In the genomic region with DNA sequence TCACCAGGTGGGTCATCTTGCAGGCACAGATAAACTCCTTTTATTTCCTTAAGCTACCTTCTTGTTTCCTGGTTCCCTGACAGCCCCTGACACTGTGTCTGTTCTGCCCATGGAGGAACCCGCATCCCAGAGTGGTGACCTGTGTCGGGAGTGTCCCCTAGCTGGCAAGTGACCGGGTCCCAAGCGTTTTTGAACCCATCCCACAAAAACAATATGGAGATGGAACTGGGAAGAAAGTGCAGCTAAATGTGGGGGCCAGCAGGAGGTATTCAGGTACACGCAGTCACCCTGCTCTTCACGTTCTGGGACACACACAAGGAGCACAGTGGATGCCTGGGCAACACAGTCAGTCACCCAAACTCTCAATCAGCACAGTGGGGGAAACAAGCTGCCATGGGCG, we compare ENCODE assay signal across 19 mouse cellular contexts. TPM values are rescaled to one million over a fixed set of nuclear protein-coding genes. Genes with fewer than 3 reads are reported as not detected.
DNase-seq lines count a peak whose midpoint lies in the region; ATAC-seq and TF ChIP-seq lines count a peak whose summit lies in the region.
"Had no signal": no experiment of that assay in that cellular context is flagged by ENCODE, and none has a peak within 500 bp of the region (broad histone marks: within the 10 kb centered on the region; RNA-seq: fewer than 3 reads in every experiment).

No protein-coding gene starts in this region.

- H3K27ac ChIP-seq in liver, embryonic 15.5 days (replicated peaks), result no peak overlapping the region
- H3K27ac ChIP-seq in liver, postnatal 0 days (ENCODE audit: low read depth), result no peak overlapping the region
- H3K27ac ChIP-seq in limb, embryonic 10.5 days, result peak overlapping the region; percentile 92
- H3K27ac ChIP-seq: forebrain, embryonic 12.5 days; hindbrain, embryonic 14.5 days had no signal

- no peaks in the 10 kb centered on the region for H3K36me3 ChIP-seq in liver, embryonic 15.5 days (replicated peaks)
- H3K36me3 ChIP-seq in liver, postnatal 0 days (replicated peaks; ENCODE audit: insufficient read depth, low read length), result no peaks in the 10 kb centered on the region
- H3K36me3 ChIP-seq in G1E (replicated peaks), result peaks cover 16% of the 10 kb centered on the region
- H3K36me3 ChIP-seq in limb, embryonic 10.5 days, result no peaks in the 10 kb centered on the region
- H3K36me3 ChIP-seq: forebrain, embryonic 12.5 days; hindbrain, embryonic 10.5 days had no signal

- peak; percentile 93 for DNase-seq in heart, adult 11 months
- DNase-seq in heart, postnatal 14 days, result no peak
- no peak for DNase-seq in liver, postnatal 0 days
- DNase-seq in G1E (ENCODE audit: low spot score), result no peak
- no peak for DNase-seq in limb, embryonic 10.5 days (ENCODE audit: low spot score)
- DNase-seq: adrenal gland, postnatal 25 days; cerebellum, adult 18-20 months; cerebellum, postnatal 36 days; forebrain, postnatal 0 days; gastrocnemius, postnatal 25 days; heart, postnatal 10 days had no signal

- 74% methylated on average over 7 of the region's 7 CpGs for WGBS in liver, embryonic 15.5 days (ENCODE audit: insufficient replicate concordance)
- 84% methylated on average over 7 of the region's 7 CpGs for whole genome bisulfite sequencing in liver, postnatal 0 days (ENCODE audit: insufficient replicate concordance)
- 88% methylated on average over 7 of the region's 7 CpGs for WGBS in limb, embryonic 10.5 days

- no peaks in the 10 kb centered on the region for H3K9me3 ChIP-seq in liver, embryonic 15.5 days (replicated peaks)
- no peaks in the 10 kb centered on the region for H3K9me3 ChIP-seq in liver, postnatal 0 days (ENCODE audit: low read length)
- H3K9me3 ChIP-seq in G1E (replicated peaks), result no peaks in the 10 kb centered on the region
- no peaks in the 10 kb centered on the region for H3K9me3 ChIP-seq in limb, embryonic 10.5 days (replicated peaks)
- H3K9me3 ChIP-seq: forebrain, embryonic 12.5 days; hindbrain, embryonic 10.5 days had no signal

- no peak overlapping the region for H3K4me3 ChIP-seq in liver, embryonic 15.5 days (replicated peaks)
- no peak overlapping the region for H3K4me3 ChIP-seq in liver, postnatal 0 days (ENCODE audit: low read depth, low read length)
- H3K4me3 ChIP-seq in G1E (ENCODE audit: low read depth, low read length), result peak overlapping the region; percentile 73; the same call in 1 of the 2 replicates
- no peak overlapping the region for H3K4me3 ChIP-seq in limb, embryonic 10.5 days
- H3K4me3 ChIP-seq: gastrocnemius, adult 2 months had no signal

- peaks cover 53% of the 10 kb centered on the region for H3K4me1 ChIP-seq in liver, embryonic 15.5 days (replicated peaks)
- peaks cover 30% of the 10 kb centered on the region for H3K4me1 ChIP-seq in liver, postnatal 0 days (ENCODE audit: insufficient read depth)
- peaks cover 51% of the 10 kb centered on the region for H3K4me1 ChIP-seq in G1E (ENCODE audit: insufficient read depth, low read depth, low read length)
- H3K4me1 ChIP-seq in limb, embryonic 10.5 days, result peaks cover 32% of the 10 kb centered on the region

- TF ChIP-seq CTCF in liver, postnatal 0 days (IDR thresholded peaks at IDR 0.05; ENCODE audit: low read depth), result no peak
- no peak for TF ChIP-seq CTCF in G1E (IDR thresholded peaks at IDR 0.05; ENCODE audit: low read depth, low read length)

- H3K27me3 ChIP-seq in liver, embryonic 15.5 days, result peaks cover 3% of the 10 kb centered on the region
- no peaks in the 10 kb centered on the region for H3K27me3 ChIP-seq in liver, postnatal 0 days (ENCODE audit: insufficient read depth, low read length)
- H3K27me3 ChIP-seq in G1E (ENCODE audit: insufficient read depth, low read length), result peaks cover 5% of the 10 kb centered on the region
- H3K27me3 ChIP-seq in limb, embryonic 10.5 days (ENCODE audit: low read depth, poor library complexity, severe bottlenecking), result no peaks in the 10 kb centered on the region
- H3K27me3 ChIP-seq: forebrain, embryonic 12.5 days had no signal

- ATAC-seq in liver, embryonic 15.5 days (ENCODE audit: insufficient read depth), result no peak
- ATAC-seq in liver, postnatal 0 days, result no peak
- ATAC-seq in G1E (ENCODE audit: extremely low read depth, insufficient number of reproducible peaks, low FRiP score, poor library complexity, severe bottlenecking), result no peak
- ATAC-seq: forebrain, postnatal 0 days had no signal

- H3K9ac ChIP-seq in liver, embryonic 15.5 days, result no peak overlapping the region
- H3K9ac ChIP-seq in liver, postnatal 0 days (replicated peaks), result no peak overlapping the region
- H3K9ac ChIP-seq: forebrain, postnatal 0 days had no signal

- no peak for TF ChIP-seq EP300 in liver, postnatal 0 days (IDR thresholded peaks at IDR 0.05; ENCODE audit: low read depth)

- H3K4me2 ChIP-seq in liver, embryonic 15.5 days, result peak overlapping the region; percentile 94; the same call in 1 of the 2 replicates
- no peak overlapping the region for H3K4me2 ChIP-seq in liver, postnatal 0 days (ENCODE audit: low read depth, low read length)

- intact Hi-C loops in heart, postnatal 14 days (cut with DNase I), result no loop called here

RNA-seq across cellular contexts. Expression of a gene that starts 1.6 kb away (rescaled TPM):
- not detected for total RNA-seq in heart, postnatal 14 days (2021)
- 3.2 and 4.5 TPM in 2 replicates for polyA plus RNA-seq in liver, embryonic 15.5 days (2015; fragmentation: Nextera tagmentation; extraction: Ambion mirVana)
- polyA plus RNA-seq in liver, postnatal 0 days (2015; fragmentation: Nextera tagmentation; extraction: Ambion mirVana), result 5.9 and 9.6 TPM in 2 replicates
- total RNA-seq in G1E (2014; fragmentation: Nextera tagmentation) (0.68 and 1.4 TPM in 2 replicates), G1E (2017) (0.16 TPM in 1 of 2 replicates, not detected in the other)
- polyA plus RNA-seq in G1E (2012), result 0.41 and 0.57 TPM in 2 replicates
- 0.20 TPM in 1 of 2 replicates, not detected in the other for polyA plus RNA-seq in limb, embryonic 10.5 days (2016; fragmentation: Nextera tagmentation; extraction: Ambion mirVana)
- total RNA-seq: adrenal gland, postnatal 25 days; forebrain, postnatal 0 days; gastrocnemius, adult 2 months; gastrocnemius, postnatal 25 days; granulocyte monocyte progenitor cell, adult 5-6 weeks; heart, postnatal 10 days had no signal
- polyA plus RNA-seq: embryonic facial prominence, embryonic 14.5 days; heart, embryonic 14.5 days; hindbrain, embryonic 14.5 days had no signal

RNA-seq across cellular contexts. Expression of a gene that starts 3.2 kb away (rescaled TPM):
- 10 to 100 TPM; 16.0 to 24.5 TPM for total RNA-seq in heart, postnatal 14 days (2021)
- 15.2 and 20.6 TPM in 2 replicates for polyA plus RNA-seq in liver, embryonic 15.5 days (2015; fragmentation: Nextera tagmentation; extraction: Ambion mirVana)
- 7.6 and 7.9 TPM in 2 replicates for polyA plus RNA-seq in liver, postnatal 0 days (2015; fragmentation: Nextera tagmentation; extraction: Ambion mirVana)
- total RNA-seq in G1E (2014; fragmentation: Nextera tagmentation) (35.7 and 43.5 TPM in 2 replicates), G1E (2017) (42.5 and 46.6 TPM in 2 replicates)
- 49.1 and 50.7 TPM in 2 replicates for polyA plus RNA-seq in G1E (2012)
- 55.4 and 60.0 TPM in 2 replicates for polyA plus RNA-seq in limb, embryonic 10.5 days (2016; fragmentation: Nextera tagmentation; extraction: Ambion mirVana)

RNA-seq across cellular contexts. Expression of a gene that starts 38.9 kb away (rescaled TPM):
- 1 to 10 TPM; 6.7 to 7.0 TPM for total RNA-seq in heart, postnatal 14 days (2021)
- 38.2 and 42.4 TPM in 2 replicates for polyA plus RNA-seq in liver, embryonic 15.5 days (2015; fragmentation: Nextera tagmentation; extraction: Ambion mirVana)
- polyA plus RNA-seq in liver, postnatal 0 days (2015; fragmentation: Nextera tagmentation; extraction: Ambion mirVana), result 10.5 and 10.8 TPM in 2 replicates
- total RNA-seq in G1E (2014; fragmentation: Nextera tagmentation) (88.8 and 141 TPM in 2 replicates), G1E (2017) (32.5 and 32.6 TPM in 2 replicates)
- 92.9 and 127 TPM in 2 replicates for polyA plus RNA-seq in G1E (2012)
- polyA plus RNA-seq in limb, embryonic 10.5 days (2016; fragmentation: Nextera tagmentation; extraction: Ambion mirVana), result 16.8 and 19.3 TPM in 2 replicates
